Mouse (Mus musculus) liver, embryonic 13.5 days (tissue): ENCODE measurements around the gene Ccser2. TPM values are rescaled to one million over a fixed set of nuclear protein-coding genes. Genes with fewer than 3 reads are reported as not detected.
"Not testable (repeated sequence)": the region's sequence is repeated elsewhere in the genome, so short reads cannot be mapped to it uniquely, and the experiment has no call there.

Source experiments
- ATAC-seq: fragments of 200-750 bp; cut with Nextera tagmentation; 2 replicates; pipeline ENCODE4 v1.8.0; 2017; ENCODE audit warnings: low read depth, mild to moderate bottlenecking, moderate number of reproducible peaks, moderate library complexity
- DNase-seq: peaks from one replicate; pipeline ENCODE4 v3.0.0; 2022
- H3K27ac ChIP-seq: fragments of 300-500 bp; sonication (generic); 2 replicates; pipeline ENCODE4 v1.5.1; 2015; ENCODE audit warnings: moderate library complexity, mild to moderate bottlenecking, inconsistent platforms
- H3K27me3 ChIP-seq: fragments of 300-500 bp; sonication (generic); 2 replicates; pipeline ENCODE4 v1.6.1; 2015; ENCODE audit warnings: mild to moderate bottlenecking, inconsistent platforms
- H3K36me3 ChIP-seq: fragments of 300-500 bp; sonication (generic); 2 replicates; pipeline ENCODE4 v1.6.1; 2015; ENCODE audit warnings: mild to moderate bottlenecking, inconsistent platforms
- H3K4me1 ChIP-seq: fragments of 300-500 bp; sonication (generic); replicated peaks from 2 replicates; pipeline ENCODE4 v1.6.1; 2015; ENCODE audit warnings: inconsistent platforms
- H3K4me2 ChIP-seq: fragments of 300-500 bp; sonication (generic); 2 replicates; pipeline ENCODE4 v1.6.1; 2015; ENCODE audit warnings: inconsistent platforms, mild to moderate bottlenecking, moderate library complexity
- H3K4me3 ChIP-seq: fragments of 300-500 bp; sonication (generic); replicated peaks from 2 replicates; pipeline ENCODE4 v1.5.1; 2015; ENCODE audit warnings: mild to moderate bottlenecking, inconsistent platforms
- H3K9ac ChIP-seq: fragments of 300-500 bp; sonication (generic); 2 replicates; pipeline ENCODE4 v1.6.1; 2015; ENCODE audit warnings: mild to moderate bottlenecking, inconsistent platforms
- H3K9me3 ChIP-seq: fragments of 300-500 bp; sonication (generic); replicated peaks from 2 replicates; pipeline ENCODE4 v1.6.1; 2016; ENCODE audit warnings: inconsistent platforms
- WGBS: fragments of 180-500 bp; shearing (Covaris S2); methylation state at CpG from one replicate; pipeline ENCODE4 v1.1.7; 2015; ENCODE audit not compliant: insufficient replicate concordance; 5-methylcytosine and 5-hydroxymethylcytosine counted together
- polyA plus RNA-seq: library from polyadenylated mRNA; unstranded; fragments of >200 nt; fragmentation: Nextera tagmentation; extraction: Ambion mirVana; gene quantifications from 2 replicates; pipeline ENCODE4 v1.2.1, GENCODE M21; 2015

The Ccser2 gene
- 5.7 and 6.4 TPM in 2 replicates for polyA plus RNA-seq

- ATAC-seq (peak; percentile 100), DNase-seq (peak; percentile 93)
- Histone ChIP-seq H3K27ac (peak within 1 kb of the TSS; percentile 71), H3K4me2 (peak within 1 kb of the TSS; percentile 97), H3K9ac (peak within 1 kb of the TSS; percentile 85), H3K4me1 (peaks cover 33% of the 10 kb centered on the region), H3K9me3 (no peaks in the 10 kb centered on the region), H3K4me3 (peak within 1 kb of the TSS; percentile 88), H3K27me3 (no peaks in the 10 kb centered on the region), H3K36me3 (no peaks in the 10 kb centered on the region)
- WGBS, result under 1% methylated on average over 39 of the region's 39 CpGs
Measured at GRCm38 (mm10) chr14:36968628-36969147, at the start of gene Ccser2. Gene Ccser2 (minus strand): TSS chr14:36968777.

- H3K36me3 ChIP-seq, result no peaks in the 10 kb centered on the region
- H3K27me3 ChIP-seq, result no peaks in the 10 kb centered on the region
- DNase-seq (no peak), ATAC-seq (no peak)
- H3K4me3 ChIP-seq, result no peak overlapping the region
- WGBS, result 18% methylated on average over 5 of the region's 5 CpGs
- H3K4me2 ChIP-seq, result no peak overlapping the region
- H3K9ac ChIP-seq, result no peak overlapping the region
- no peaks in the 10 kb centered on the region for H3K4me1 ChIP-seq
- no peaks in the 10 kb centered on the region for H3K9me3 ChIP-seq
- no peak overlapping the region for H3K27ac ChIP-seq
Measured at GRCm38 (mm10) chr14:37015894-37016293, 47.3 kb upstream of the Ccser2 start.

- DNase-seq (no peak), ATAC-seq (no peak)
- no peak overlapping the region for H3K9ac ChIP-seq
- WGBS, result 31% methylated on average over 3 of the region's 3 CpGs
- H3K9me3 ChIP-seq, result no peaks in the 10 kb centered on the region
- H3K4me2 ChIP-seq, result no peak overlapping the region
- no peaks in the 10 kb centered on the region for H3K4me1 ChIP-seq
- H3K27ac ChIP-seq, result no peak overlapping the region
- no peak overlapping the region for H3K4me3 ChIP-seq
- no peaks in the 10 kb centered on the region for H3K36me3 ChIP-seq
- no peaks in the 10 kb centered on the region for H3K27me3 ChIP-seq
Measured at GRCm38 (mm10) chr14:37013644-37014043, 45.1 kb upstream of the Ccser2 start.

- Histone ChIP-seq H3K36me3 (no peaks in the 10 kb centered on the region), H3K4me1 (no peaks in the 10 kb centered on the region), H3K27me3 (no peaks in the 10 kb centered on the region), H3K4me2 (no peak overlapping the region), H3K4me3 (no peak overlapping the region), H3K9ac (no peak overlapping the region), H3K27ac (no peak overlapping the region), H3K9me3 (no peaks in the 10 kb centered on the region)
- ATAC-seq (no peak), DNase-seq (no peak)
- WGBS, result 53% methylated on average over 2 of the region's 2 CpGs
Measured at GRCm38 (mm10) chr14:37009686-37010085, 41.1 kb upstream of the Ccser2 start.

- 61% methylated on average over 8 of the region's 8 CpGs for WGBS
- Histone ChIP-seq H3K36me3 (no peaks in the 10 kb centered on the region), H3K27me3 (no peaks in the 10 kb centered on the region), H3K4me3 (no peak overlapping the region), H3K4me2 (no peak overlapping the region), H3K27ac (no peak overlapping the region), H3K9me3 (no peaks in the 10 kb centered on the region), H3K4me1 (no peaks in the 10 kb centered on the region), H3K9ac (no peak overlapping the region)
- DNase-seq, result no peak
- ATAC-seq, result no peak
Measured at GRCm38 (mm10) chr14:37006489-37006888, 37.9 kb upstream of the Ccser2 start.

- DNase-seq (no peak), ATAC-seq (no peak)
- Histone ChIP-seq H3K4me2 (no peak overlapping the region), H3K9ac (no peak overlapping the region), H3K4me1 (no peaks in the 10 kb centered on the region), H3K27ac (no peak overlapping the region), H3K4me3 (no peak overlapping the region), H3K27me3 (no peaks in the 10 kb centered on the region), H3K36me3 (no peaks in the 10 kb centered on the region), H3K9me3 (no peaks in the 10 kb centered on the region)
- 25% methylated on average over 3 of the region's 3 CpGs for WGBS
Measured at GRCm38 (mm10) chr14:37005865-37006264, 37.3 kb upstream of the Ccser2 start.

GRCm38 (mm10) chr14:37003431-37004095 is 35.0 kb upstream of the Ccser2 start:
- 50% methylated on average over 8 of the region's 8 CpGs for WGBS
- ATAC-seq, result no peak
- DNase-seq, result no peak

GRCm38 (mm10) chr14:37002852-37003251 is 34.3 kb upstream of the Ccser2 start:
- no peak for DNase-seq
- no peaks in the 10 kb centered on the region for H3K4me1 ChIP-seq

More at GRCm38 (mm10) chr14:37003431-37004095, 35.0 kb upstream of the Ccser2 start:
- Histone ChIP-seq H3K4me1 (no peaks in the 10 kb centered on the region), H3K4me2 (no peak overlapping the region), H3K4me3 (no peak overlapping the region), H3K27me3 (no peaks in the 10 kb centered on the region), H3K36me3 (no peaks in the 10 kb centered on the region), H3K9ac (no peak overlapping the region), H3K27ac (no peak overlapping the region), H3K9me3 (no peaks in the 10 kb centered on the region)

GRCm38 (mm10) chr14:37000780-37001179 is 32.2 kb upstream of the Ccser2 start:
- not testable (repeated sequence) for H3K9me3 ChIP-seq, H3K4me3 ChIP-seq, H3K27ac ChIP-seq, H3K27me3 ChIP-seq, H3K36me3 ChIP-seq, H3K4me1 ChIP-seq, ATAC-seq, H3K9ac ChIP-seq, DNase-seq, H3K4me2 ChIP-seq
- 54% methylated on average over 6 of the region's 6 CpGs for whole genome bisulfite sequencing

More at GRCm38 (mm10) chr14:37002852-37003251, 34.3 kb upstream of the Ccser2 start:
- no peak for ATAC-seq
- no peaks in the 10 kb centered on the region for H3K27me3 ChIP-seq
- WGBS, result 45% methylated on average over 2 of the region's 2 CpGs
- no peak overlapping the region for H3K27ac ChIP-seq
- no peak overlapping the region for H3K4me3 ChIP-seq
- no peak overlapping the region for H3K9ac ChIP-seq
- no peak overlapping the region for H3K4me2 ChIP-seq
- no peaks in the 10 kb centered on the region for H3K9me3 ChIP-seq
- no peaks in the 10 kb centered on the region for H3K36me3 ChIP-seq

- no peaks in the 10 kb centered on the region for H3K4me1 ChIP-seq
- H3K9ac ChIP-seq, result no peak overlapping the region
- no peak overlapping the region for H3K4me2 ChIP-seq
- no peak overlapping the region for H3K4me3 ChIP-seq
- no peak overlapping the region for H3K27ac ChIP-seq
- ATAC-seq (0 out of 2 replicates have a peak, but pooled peaks have one; percentile 53), DNase-seq (no peak)
- H3K27me3 ChIP-seq, result no peaks in the 10 kb centered on the region
- no peaks in the 10 kb centered on the region for H3K36me3 ChIP-seq
- H3K9me3 ChIP-seq, result no peaks in the 10 kb centered on the region
Measured at GRCm38 (mm10) chr14:36989784-36990183, 21.2 kb upstream of the Ccser2 start.

- 57% methylated on average over 3 of the region's 3 CpGs for whole genome bisulfite sequencing
- DNase-seq, result no peak
- ATAC-seq, result no peak
- H3K4me2 ChIP-seq, result no peak overlapping the region
- no peak overlapping the region for H3K9ac ChIP-seq
- no peaks in the 10 kb centered on the region for H3K9me3 ChIP-seq
- H3K4me3 ChIP-seq, result no peak overlapping the region
- H3K27me3 ChIP-seq, result no peaks in the 10 kb centered on the region
- H3K4me1 ChIP-seq, result no peaks in the 10 kb centered on the region
- H3K27ac ChIP-seq, result no peak overlapping the region
- no peaks in the 10 kb centered on the region for H3K36me3 ChIP-seq
Measured at GRCm38 (mm10) chr14:36985693-36986092, 17.1 kb upstream of the Ccser2 start.

GRCm38 (mm10) chr14:36975019-36975418 is 6.4 kb upstream of the Ccser2 start:
- no peak for ATAC-seq
- DNase-seq, result no peak
- no peaks in the 10 kb centered on the region for H3K27me3 ChIP-seq
- 0 out of 2 replicates have a peak, but pooled peaks cover 10% of the 10 kb centered on the region for H3K4me1 ChIP-seq
- 74% methylated on average over 3 of the region's 3 CpGs for WGBS
- no peaks in the 10 kb centered on the region for H3K9me3 ChIP-seq
- no peak overlapping the region for H3K27ac ChIP-seq
- no peak overlapping the region for H3K4me2 ChIP-seq
- no peaks in the 10 kb centered on the region for H3K36me3 ChIP-seq
- no peak overlapping the region for H3K4me3 ChIP-seq
- H3K9ac ChIP-seq, result no peak overlapping the region
